Mouse (Mus musculus): ENCODE data around the gene Rpgrip1l.

- TF ChIP-seq POLR2A (IDR thresholded peaks at IDR 0.05; ENCODE audit: borderline replicate concordance, extremely low read depth, insufficient read depth, insufficient read length, poor library complexity, severe bottlenecking) (no peak), CTCF (IDR thresholded peaks at IDR 0.05; ENCODE audit: borderline replicate concordance, extremely low read depth, insufficient read depth, insufficient read length) (no peak)
These were observed 120.1 kb downstream of the Rpgrip1l start for GRCm38 (mm10) chr8:91192941-91193340.

Data from brain, embryonic 14.5 days (tissue).